9 mouse cellular contexts compared by ENCODE assay signal in genomic region chr2:156353265-156353692, GRCm38 (mm10). TPM values are rescaled to one million over a fixed set of nuclear protein-coding genes. Genes with fewer than 3 reads are reported as not detected.
DNase-seq lines count a peak whose midpoint lies in the region; ATAC-seq and TF ChIP-seq lines count a peak whose summit lies in the region.
"Had no signal": no experiment of that assay in that cellular context is flagged by ENCODE, and none has a peak within 500 bp of the region (broad histone marks: within the 10 kb centered on the region; RNA-seq: fewer than 3 reads in every experiment).

No protein-coding gene starts in this region.

- ATAC-seq in forebrain, embryonic 15.5 days (replicated peaks): no peak
- no peak for ATAC-seq in forebrain, embryonic 11.5 days (replicated peaks; ENCODE audit: low FRiP score)
- no peak for ATAC-seq in midbrain, embryonic 15.5 days (replicated peaks)
- ATAC-seq in midbrain, embryonic 11.5 days (ENCODE audit: low FRiP score): no peak
- no peak for ATAC-seq in midbrain, postnatal 0 days (ENCODE audit: low FRiP score)
- ATAC-seq in megakaryocyte progenitor cell, adult 5-6 weeks (replicated peaks; ENCODE audit: poor library complexity): no peak

- H3K27me3 ChIP-seq in forebrain, embryonic 15.5 days: no peaks in the 10 kb centered on the region
- H3K27me3 ChIP-seq in forebrain, embryonic 11.5 days (ENCODE audit: control insufficient read depth, insufficient read depth, low read length): no peaks in the 10 kb centered on the region
- no peaks in the 10 kb centered on the region for H3K27me3 ChIP-seq in midbrain, embryonic 15.5 days (replicated peaks)
- H3K27me3 ChIP-seq in midbrain, embryonic 11.5 days (ENCODE audit: control insufficient read depth, insufficient read depth, low read length): no peaks in the 10 kb centered on the region
- H3K27me3 ChIP-seq in midbrain, postnatal 0 days (ENCODE audit: insufficient read depth, low read length): no peaks in the 10 kb centered on the region
- H3K27me3 ChIP-seq: limb, embryonic 13.5 days had no signal

- peaks cover 9% of the 10 kb centered on the region; the same call in 1 of the 2 replicates for H3K4me1 ChIP-seq in forebrain, embryonic 15.5 days
- H3K4me1 ChIP-seq in forebrain, embryonic 11.5 days (replicated peaks; ENCODE audit: control insufficient read depth, insufficient read depth, low read length): no peaks in the 10 kb centered on the region
- 0 out of 2 replicates have a peak, but pooled peaks cover 8% of the 10 kb centered on the region for H3K4me1 ChIP-seq in midbrain, embryonic 15.5 days
- no peaks in the 10 kb centered on the region for H3K4me1 ChIP-seq in midbrain, embryonic 11.5 days (ENCODE audit: control insufficient read depth, insufficient read depth, low read length)
- H3K4me1 ChIP-seq in midbrain, postnatal 0 days (ENCODE audit: insufficient read depth, low read length): no peaks in the 10 kb centered on the region
- H3K4me1 ChIP-seq: limb, embryonic 13.5 days had no signal

- H3K9ac ChIP-seq in forebrain, embryonic 15.5 days (replicated peaks): no peak overlapping the region
- H3K9ac ChIP-seq in forebrain, embryonic 11.5 days (ENCODE audit: low read length): no peak overlapping the region
- H3K9ac ChIP-seq in midbrain, embryonic 15.5 days: no peak overlapping the region
- no peak overlapping the region for H3K9ac ChIP-seq in midbrain, embryonic 11.5 days (ENCODE audit: low read length)
- no peak overlapping the region for H3K9ac ChIP-seq in midbrain, postnatal 0 days (replicated peaks; ENCODE audit: low read length, poor library complexity, severe bottlenecking)
- H3K9ac ChIP-seq: limb, embryonic 13.5 days had no signal

- WGBS in forebrain, embryonic 15.5 days: 60% methylated on average over 7 of the region's 7 CpGs
- 54% methylated on average over 7 of the region's 7 CpGs for WGBS in forebrain, embryonic 11.5 days
- WGBS in midbrain, embryonic 15.5 days: 54% methylated on average over 7 of the region's 7 CpGs
- WGBS in midbrain, embryonic 11.5 days: 55% methylated on average over 7 of the region's 7 CpGs
- WGBS in midbrain, postnatal 0 days: 48% methylated on average over 7 of the region's 7 CpGs

- no peaks in the 10 kb centered on the region for H3K9me3 ChIP-seq in forebrain, embryonic 15.5 days
- H3K9me3 ChIP-seq in forebrain, embryonic 11.5 days (ENCODE audit: control insufficient read depth, low read length): no peaks in the 10 kb centered on the region
- no peaks in the 10 kb centered on the region for H3K9me3 ChIP-seq in midbrain, embryonic 15.5 days
- no peaks in the 10 kb centered on the region for H3K9me3 ChIP-seq in midbrain, embryonic 11.5 days (ENCODE audit: control insufficient read depth, low read length)
- H3K9me3 ChIP-seq in midbrain, postnatal 0 days (ENCODE audit: low read length): no peaks in the 10 kb centered on the region
- H3K9me3 ChIP-seq: limb, embryonic 13.5 days had no signal

- TF ChIP-seq CTCF in midbrain, postnatal 0 days (IDR thresholded peaks at IDR 0.05): no peak

- H3K4me2 ChIP-seq in forebrain, embryonic 15.5 days (replicated peaks): no peak overlapping the region
- no peak overlapping the region for H3K4me2 ChIP-seq in forebrain, embryonic 11.5 days (ENCODE audit: low read depth, low read length, severe bottlenecking)
- H3K4me2 ChIP-seq in midbrain, embryonic 15.5 days: no peak overlapping the region
- no peak overlapping the region for H3K4me2 ChIP-seq in midbrain, embryonic 11.5 days
- H3K4me2 ChIP-seq in midbrain, postnatal 0 days (ENCODE audit: low read depth, low read length, poor library complexity, severe bottlenecking): no peak overlapping the region
- H3K4me2 ChIP-seq: limb, embryonic 13.5 days had no signal

- intact Hi-C loops in heart, postnatal 10 days (cut with DNase I): no loop called here

- DNase-seq in forebrain, embryonic 11.5 days (ENCODE audit: low spot score): no peak
- no peak for DNase-seq in midbrain, embryonic 11.5 days (ENCODE audit: low spot score, missing footprints)
- peak; percentile 44 to 75 for DNase-seq in heart, postnatal 10 days
- peak; percentile 9 for DNase-seq in midbrain, postnatal 0 days (ENCODE audit: low spot score)
- DNase-seq in urinary bladder, adult 18-20 months (ENCODE audit: low spot score in 2 of 2): no peak

- peak overlapping the region; percentile 63 for H3K27ac ChIP-seq in forebrain, embryonic 15.5 days (replicated peaks)
- H3K27ac ChIP-seq in forebrain, embryonic 11.5 days (ENCODE audit: low read depth, low read length): no peak overlapping the region
- H3K27ac ChIP-seq in midbrain, embryonic 15.5 days: peak overlapping the region; percentile 38; the same call in 1 of the 2 replicates
- no peak overlapping the region for H3K27ac ChIP-seq in midbrain, embryonic 11.5 days (ENCODE audit: low read depth, low read length)
- H3K27ac ChIP-seq in midbrain, postnatal 0 days (ENCODE audit: low read depth, low read length): no peak overlapping the region
- H3K27ac ChIP-seq: limb, embryonic 13.5 days had no signal

- no peak overlapping the region for H3K4me3 ChIP-seq in forebrain, embryonic 15.5 days
- no peak overlapping the region for H3K4me3 ChIP-seq in forebrain, embryonic 11.5 days (ENCODE audit: low read depth, low read length)
- no peak overlapping the region for H3K4me3 ChIP-seq in midbrain, embryonic 15.5 days
- H3K4me3 ChIP-seq in midbrain, embryonic 11.5 days (ENCODE audit: low read depth, low read length): no peak overlapping the region
- H3K4me3 ChIP-seq in midbrain, postnatal 0 days (ENCODE audit: low read depth, low read length): no peak overlapping the region
- H3K4me3 ChIP-seq: limb, embryonic 13.5 days had no signal

- H3K36me3 ChIP-seq in forebrain, embryonic 15.5 days: no peaks in the 10 kb centered on the region
- H3K36me3 ChIP-seq in forebrain, embryonic 11.5 days (ENCODE audit: control insufficient read depth, insufficient read depth, low read length): no peaks in the 10 kb centered on the region
- H3K36me3 ChIP-seq in midbrain, embryonic 15.5 days (replicated peaks): no peaks in the 10 kb centered on the region
- H3K36me3 ChIP-seq in midbrain, embryonic 11.5 days (ENCODE audit: control insufficient read depth, insufficient read depth, low read length): no peaks in the 10 kb centered on the region
- no peaks in the 10 kb centered on the region for H3K36me3 ChIP-seq in midbrain, postnatal 0 days (ENCODE audit: insufficient read depth, low read length)
- H3K36me3 ChIP-seq: limb, embryonic 13.5 days had no signal

RNA-seq across cellular contexts. Expression of gene Scand1, which starts 40.8 kb away (rescaled TPM):
- 93.0 and 99.8 TPM in 2 replicates for polyA plus RNA-seq in forebrain, embryonic 15.5 days (2015; fragmentation: Nextera tagmentation; extraction: Ambion mirVana)
- 78.0 and 84.0 TPM in 2 replicates for polyA plus RNA-seq in forebrain, embryonic 11.5 days (2014; fragmentation: Nextera tagmentation; extraction: Ambion mirVana)
- polyA plus RNA-seq in midbrain, embryonic 15.5 days (2015; fragmentation: Nextera tagmentation; extraction: Ambion mirVana): 91.9 and 98.4 TPM in 2 replicates
- polyA plus RNA-seq in midbrain, embryonic 11.5 days (2014; fragmentation: Nextera tagmentation; extraction: Ambion mirVana): 85.3 and 93.4 TPM in 2 replicates
- 10 to 100 TPM; 85.3 to 96.6 TPM for total RNA-seq in heart, postnatal 10 days (2021)
- 268 and 307 TPM in 2 replicates for total RNA-seq in midbrain, postnatal 0 days (2014; rRNA removed)
- polyA plus RNA-seq in midbrain, postnatal 0 days (2015; fragmentation: Nextera tagmentation; extraction: Ambion mirVana): 132 and 145 TPM in 2 replicates
- 1.8 and 4.2 TPM in 2 replicates for total RNA-seq in megakaryocyte progenitor cell, adult 5-6 weeks (2015)
- 5.6 and 17.2 TPM in 2 replicates for total RNA-seq in megakaryocyte progenitor cell, adult 5-6 weeks (2017)

RNA-seq across cellular contexts. Expression of gene Cnbd2, which starts 41.2 kb away (rescaled TPM):
- 6.6 and 6.8 TPM in 2 replicates for polyA plus RNA-seq in forebrain, embryonic 15.5 days (2015; fragmentation: Nextera tagmentation; extraction: Ambion mirVana)
- polyA plus RNA-seq in forebrain, embryonic 11.5 days (2014; fragmentation: Nextera tagmentation; extraction: Ambion mirVana): 3.6 and 4.5 TPM in 2 replicates
- polyA plus RNA-seq in midbrain, embryonic 15.5 days (2015; fragmentation: Nextera tagmentation; extraction: Ambion mirVana): 7.6 and 8.0 TPM in 2 replicates
- 3.3 and 4.2 TPM in 2 replicates for polyA plus RNA-seq in midbrain, embryonic 11.5 days (2014; fragmentation: Nextera tagmentation; extraction: Ambion mirVana)
- 1 to 10 TPM in 1 of 2 experiments, under 1 TPM in 1; 0.81 to 1.1 TPM for total RNA-seq in heart, postnatal 10 days (2021)
- total RNA-seq in midbrain, postnatal 0 days (2014; rRNA removed): 3.2 and 3.3 TPM in 2 replicates
- 8.9 and 10.0 TPM in 2 replicates for polyA plus RNA-seq in midbrain, postnatal 0 days (2015; fragmentation: Nextera tagmentation; extraction: Ambion mirVana)
- 2.7 TPM in 2 replicates for total RNA-seq in megakaryocyte progenitor cell, adult 5-6 weeks (2015)
- total RNA-seq in megakaryocyte progenitor cell, adult 5-6 weeks (2017): 3.6 and 4.9 TPM in 2 replicates

Comparison
In these comparisons a context has a peak if more than half of its experiments do, and no peak if none do; other contexts are left out.
1. H3K27ac ChIP-seq: peak in forebrain, embryonic 15.5 days (single experiment) and midbrain, embryonic 15.5 days (single experiment); none in forebrain, embryonic 11.5 days (single experiment), midbrain, embryonic 11.5 days (single experiment) and midbrain, postnatal 0 days (single experiment).
2. DNase-seq: peak in heart, postnatal 10 days (2 of 2) and midbrain, postnatal 0 days (single experiment); none in forebrain, embryonic 11.5 days (single experiment), midbrain, embryonic 11.5 days (single experiment) and urinary bladder, adult 18-20 months (0 of 2).